Mouse (Mus musculus): ENCODE measurements around the gene Olfr191. TPM values are rescaled to one million over a fixed set of nuclear protein-coding genes. Genes with fewer than 3 reads are reported as not detected.

The Olfr191 gene
- polyA plus RNA-seq (2012; rRNA removed), result not detected in 2 replicates

DNA sequence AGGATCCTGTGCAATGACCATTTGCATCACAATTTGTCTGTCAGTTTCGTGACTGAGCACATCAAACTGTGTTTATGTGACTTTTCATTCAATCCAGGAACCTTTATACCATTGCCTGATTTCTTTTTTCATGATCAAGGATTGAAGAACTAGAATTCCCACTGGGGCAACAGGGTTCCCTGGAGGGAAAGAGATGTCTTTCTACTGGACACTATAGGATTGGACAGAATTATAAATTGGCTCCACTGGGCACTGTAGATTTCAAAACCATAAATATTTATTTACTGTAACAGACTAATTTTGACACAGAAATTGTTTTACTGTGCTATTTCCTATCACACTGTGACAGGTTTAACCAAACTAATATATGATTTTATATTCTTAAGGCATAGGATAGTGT lies at the start of gene Olfr191:
Gene Olfr191, minus strand, starts transcription at position 101 of the 400 bp plus-strand sequence.

DNA sequence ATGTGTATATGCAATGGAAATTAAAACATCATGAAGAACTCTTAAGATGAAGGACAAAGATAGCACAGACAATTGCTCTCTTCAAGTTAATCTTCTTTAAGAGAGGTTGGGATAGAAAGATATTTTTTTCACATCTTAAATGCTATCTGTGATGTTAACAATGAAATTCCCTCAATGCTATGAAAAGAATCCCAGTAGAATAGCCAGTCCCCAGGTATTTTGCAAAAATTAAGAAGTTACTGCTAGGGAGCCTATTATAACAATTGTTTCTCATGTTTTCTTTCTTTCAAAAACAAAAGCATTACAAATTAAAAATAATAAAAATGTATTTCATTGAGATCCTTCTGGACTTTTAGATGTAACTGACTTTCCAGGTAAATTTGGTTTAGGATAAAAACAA lies 31.3 kb upstream of the Olfr191 start, which contains the start of gene Olfr194:
Gene Olfr194, minus strand, starts transcription at position 101 of the 400 bp plus-strand sequence.

GRCm38 (mm10) chr16:59111781-59112180 lies 22.2 kb upstream of the Olfr191 start, which contains the start of gene Olfr193:
Gene Olfr193, minus strand, starts transcription at chr16:59111881.

DNA sequence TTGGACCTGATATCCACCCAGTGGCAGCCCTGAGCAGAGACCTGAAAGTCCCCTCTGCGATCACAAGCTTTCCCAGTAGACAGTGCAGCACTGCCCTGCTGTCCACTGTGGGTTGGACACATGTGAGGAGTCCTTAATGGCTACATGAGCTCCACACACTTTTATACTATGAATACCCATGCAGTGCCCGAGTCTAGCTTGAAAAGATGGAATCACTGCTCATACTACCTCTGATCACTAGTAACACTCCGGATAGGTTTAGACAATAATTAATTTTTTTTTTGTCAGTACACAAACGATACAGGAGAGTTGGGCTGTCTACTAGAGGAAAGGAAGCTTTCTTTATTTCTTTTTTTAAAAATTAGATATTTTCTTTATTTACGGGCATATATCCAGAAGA lies 11.7 kb downstream of the Olfr191 start, which contains the start of gene Olfr190:
Gene Olfr190, minus strand, starts transcription at position 101 of the 400 bp plus-strand sequence.

DNA sequence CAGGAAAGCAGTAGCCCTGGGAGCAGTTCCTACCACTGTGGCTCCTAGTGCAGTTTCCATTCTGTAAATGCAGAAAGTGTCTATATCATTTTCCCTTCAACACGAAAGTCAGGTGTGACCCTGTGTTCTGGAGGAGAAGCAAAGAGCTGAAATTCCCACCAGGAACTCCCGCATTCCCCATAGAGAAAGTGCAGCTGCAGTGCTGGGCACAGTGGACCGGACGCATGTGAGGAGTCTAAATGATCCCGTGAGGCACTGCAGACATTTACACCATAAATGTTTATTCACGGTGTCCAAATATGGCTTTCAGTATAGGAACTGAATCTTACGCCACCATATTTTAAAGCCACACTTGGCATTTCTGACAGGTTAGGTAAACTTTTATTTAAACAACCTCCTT lies 49.9 kb downstream of the Olfr191 start, which contains the start of gene Olfr187:
Gene Olfr187, minus strand, starts transcription at position 58 of the 400 bp plus-strand sequence.

Other genes with a start within 250 kb of the Olfr191 start
- gene Olfr177, start 215.1 kb downstream of the Olfr191 start, polyA plus RNA-seq (2012; rRNA removed), result not detected in 2 replicates
- gene Olfr178, start 197.8 kb downstream of the Olfr191 start, polyA plus RNA-seq (2012; rRNA removed), result not detected in 2 replicates
- gene Olfr181, start 161.1 kb downstream of the Olfr191 start, polyA plus RNA-seq (2012; rRNA removed), result not detected in 2 replicates
- gene Olfr180, start 160.4 kb downstream of the Olfr191 start, polyA plus RNA-seq (2012; rRNA removed), result not detected in 2 replicates
- gene Olfr183, start 94.5 kb downstream of the Olfr191 start, polyA plus RNA-seq (2012; rRNA removed), result not detected in 2 replicates
- gene Olfr186, start 59.5 kb downstream of the Olfr191 start, polyA plus RNA-seq (2012; rRNA removed), result not detected in 2 replicates
- gene Olfr187, start 50.1 kb downstream of the Olfr191 start, polyA plus RNA-seq (2012; rRNA removed), result not detected in 2 replicates
- not detected in 2 replicates for gene Olfr190, start 11.8 kb downstream of the Olfr191 start, polyA plus RNA-seq (2012; rRNA removed)
- gene Olfr193, start 22.1 kb upstream of the Olfr191 start, polyA plus RNA-seq (2012; rRNA removed), result not detected in 2 replicates
- not detected in 2 replicates for gene Olfr194, start 31.2 kb upstream of the Olfr191 start, polyA plus RNA-seq (2012; rRNA removed)
- gene Olfr195, start 57.2 kb upstream of the Olfr191 start, polyA plus RNA-seq (2012; rRNA removed), result not detected in 2 replicates
- not detected in 2 replicates for gene Olfr196, start 80.6 kb upstream of the Olfr191 start, polyA plus RNA-seq (2012; rRNA removed)
- not detected in 2 replicates for gene Olfr198, start 113.7 kb upstream of the Olfr191 start, polyA plus RNA-seq (2012; rRNA removed)
- not detected in 2 replicates for gene Olfr199, start 129.9 kb upstream of the Olfr191 start, polyA plus RNA-seq (2012; rRNA removed)
- gene Olfr201, start 182.8 kb upstream of the Olfr191 start, polyA plus RNA-seq (2012; rRNA removed), result not detected in 2 replicates
- not detected in 2 replicates for gene Olfr202, start 197.0 kb upstream of the Olfr191 start, polyA plus RNA-seq (2012; rRNA removed)
- not detected in 2 replicates for gene Olfr203, start 209.1 kb upstream of the Olfr191 start, polyA plus RNA-seq (2012; rRNA removed)
- not detected in 2 replicates for gene Olfr204, start 228.4 kb upstream of the Olfr191 start, polyA plus RNA-seq (2012; rRNA removed)
- gene Olfr205, start 241.3 kb upstream of the Olfr191 start, polyA plus RNA-seq (2012; rRNA removed), result not detected in 2 replicates

Measured in central nervous system, embryonic 14 days (tissue).